Mouse (Mus musculus) B cell, adult 2 months (primary cell): ENCODE results near the gene Rpia.

Source experiments
- DNase-seq, 2 experiments: peaks; one replicate each; pipeline ENCODE4 v3.0.0; 2022

The Rpia gene

GRCm38 (mm10) chr6:70749750-70750149 is 42.3 kb downstream of the Rpia start:
- DNase-seq = no peak

GRCm38 (mm10) chr6:70747702-70748101 is 44.3 kb downstream of the Rpia start:
- DNase-seq = no peak

- DNase-seq = peak; percentile 71 to 74
Measured at GRCm38 (mm10) chr6:70743902-70744301, 48.1 kb downstream of the Rpia start.

- DNase-seq = no peak
Measured at GRCm38 (mm10) chr6:70742833-70743232, 49.2 kb downstream of the Rpia start.

GRCm38 (mm10) chr6:70740535-70740934 is 51.5 kb downstream of the Rpia start:
- DNase-seq = no peak

GRCm38 (mm10) chr6:70739456-70739855 is 52.6 kb downstream of the Rpia start:
- DNase-seq = no peak

GRCm38 (mm10) chr6:70735528-70735927 is 56.5 kb downstream of the Rpia start:
- peak; percentile 71 to 76 for DNase-seq

GRCm38 (mm10) chr6:70730828-70731227 is 61.2 kb downstream of the Rpia start:
- DNase-seq = no peak

- no peak for DNase-seq
Measured at GRCm38 (mm10) chr6:70729125-70729524, 62.9 kb downstream of the Rpia start.

GRCm38 (mm10) chr6:70727094-70727721 is 64.8 kb downstream of the Rpia start:
- no peak for DNase-seq

- DNase-seq = peak; percentile 63 to 65
Measured at GRCm38 (mm10) chr6:70725639-70726038, 66.4 kb downstream of the Rpia start.

- DNase-seq = peak; percentile 60
Measured at GRCm38 (mm10) chr6:70724722-70725121, 67.3 kb downstream of the Rpia start.

GRCm38 (mm10) chr6:70722298-70722697 is 69.7 kb downstream of the Rpia start:
- DNase-seq = peak in 1 of 2 experiments; percentile 43

GRCm38 (mm10) chr6:70718760-70719159 is 73.3 kb downstream of the Rpia start:
- no peak for DNase-seq

GRCm38 (mm10) chr6:70718164-70718563 is 73.9 kb downstream of the Rpia start:
- DNase-seq = no peak

- DNase-seq = no peak
Measured at GRCm38 (mm10) chr6:70716701-70717393, 75.2 kb downstream of the Rpia start.
